Mouse (Mus musculus) midbrain, embryonic 12.5 days (tissue): ENCODE data around the gene Rasgef1b. TPM values are rescaled to one million over a fixed set of nuclear protein-coding genes. Genes with fewer than 3 reads are reported as not detected.
A peak's percentile ranks its signal among the peaks of the same experiment; 100 is the strongest.

Experiments used
- ATAC-seq: fragments of 200-750 bp; cut with Nextera tagmentation; 2 replicates; pipeline ENCODE4 v1.8.0; 2017; ENCODE audit warnings: low read depth, moderate TSS enrichment, moderate library complexity; ENCODE audit not compliant: low FRiP score
- H3K27ac ChIP-seq: fragments of 300-500 bp; sonication (generic); replicated peaks from 2 replicates; pipeline ENCODE4 v1.5.1; 2016; ENCODE audit warnings: mild to moderate bottlenecking
- H3K27me3 ChIP-seq: fragments of 300-500 bp; sonication (generic); 2 replicates; pipeline ENCODE4 v1.6.1; 2016; ENCODE audit warnings: mild to moderate bottlenecking
- H3K36me3 ChIP-seq: fragments of 300-500 bp; sonication (generic); 2 replicates; pipeline ENCODE4 v1.6.1; 2016
- H3K4me1 ChIP-seq: fragments of 300-500 bp; sonication (generic); 2 replicates; pipeline ENCODE4 v1.6.1; 2016
- H3K4me2 ChIP-seq: fragments of 300-500 bp; sonication (generic); replicated peaks from 2 replicates; pipeline ENCODE4 v1.6.1; 2016; ENCODE audit warnings: mild to moderate bottlenecking, moderate library complexity
- H3K4me3 ChIP-seq: fragments of 300-500 bp; sonication (generic); 2 replicates; pipeline ENCODE4 v1.5.1; 2016; ENCODE audit warnings: mild to moderate bottlenecking
- H3K9ac ChIP-seq: fragments of 300-500 bp; sonication (generic); replicated peaks from 2 replicates; pipeline ENCODE4 v1.6.1; 2016; ENCODE audit warnings: mild to moderate bottlenecking, moderate library complexity
- H3K9me3 ChIP-seq: fragments of 300-500 bp; sonication (generic); 2 replicates; pipeline ENCODE4 v1.6.1; 2016; ENCODE audit warnings: mild to moderate bottlenecking
- WGBS: fragments of 180-500 bp; shearing (Covaris S2); methylation state at CpG from one replicate; pipeline ENCODE4 v1.1.7; 2016; 5-methylcytosine and 5-hydroxymethylcytosine counted together
- polyA plus RNA-seq: library from polyadenylated mRNA; unstranded; fragments of >200 nt; fragmentation: Nextera tagmentation; extraction: Ambion mirVana; gene quantifications from 2 replicates; pipeline ENCODE4 v1.2.1, GENCODE M21; 2016

Gene Rasgef1b
- polyA plus RNA-seq, 1 experiment from 2014 or later: 41.9 TPM

- Histone ChIP-seq H3K27me3 (peaks cover 94% of the 10 kb centered on the region), H3K4me2 (no peak overlapping the region)
- no peak for ATAC-seq
Observed at GRCm38 (mm10) chr5:99386246-99386845, 342.5 kb downstream of the Rasgef1b start.

GRCm38 (mm10) chr5:99385737-99386136 is 343.1 kb downstream of the Rasgef1b start:
- no peak for ATAC-seq
- Histone ChIP-seq H3K9me3 (no peaks in the 10 kb centered on the region), H3K27ac (no peak overlapping the region), H3K4me1 (peaks cover 21% of the 10 kb centered on the region), H3K36me3 (no peaks in the 10 kb centered on the region), H3K9ac (no peak overlapping the region), H3K27me3 (peaks cover 91% of the 10 kb centered on the region), H3K4me3 (no peak overlapping the region), H3K4me2 (no peak overlapping the region)
- 33% methylated on average over 8 of the region's 8 CpGs for WGBS

More at GRCm38 (mm10) chr5:99386246-99386845, 342.5 kb downstream of the Rasgef1b start:
- 35% methylated on average over 14 of the region's 14 CpGs for WGBS
- H3K36me3 ChIP-seq: no peaks in the 10 kb centered on the region
- H3K9me3 ChIP-seq: no peaks in the 10 kb centered on the region
- peaks cover 26% of the 10 kb centered on the region for H3K4me1 ChIP-seq
- H3K4me3 ChIP-seq: no peak overlapping the region
- H3K27ac ChIP-seq: no peak overlapping the region
- H3K9ac ChIP-seq: no peak overlapping the region

DNA sequence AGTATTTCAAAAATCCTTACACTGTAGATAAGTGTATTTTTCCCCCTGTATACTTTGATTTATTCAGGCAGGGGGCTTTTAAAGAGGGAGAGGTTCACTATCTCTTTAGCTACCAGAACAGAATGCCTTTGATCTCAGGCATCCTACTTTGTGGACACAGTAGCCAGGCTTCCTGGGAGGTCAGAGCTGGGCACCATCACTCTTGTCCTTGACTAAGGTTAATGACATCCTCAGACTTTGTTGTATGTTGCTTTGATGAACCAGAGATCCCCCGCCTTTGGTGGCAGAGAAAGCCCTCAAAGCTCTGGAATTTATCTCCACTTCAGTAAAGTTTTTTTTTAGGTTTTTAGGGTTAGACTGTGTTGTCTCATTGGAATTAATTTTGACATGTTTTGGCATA is 343.8 kb downstream of the Rasgef1b start:
- Histone ChIP-seq H3K4me2 (no peak overlapping the region), H3K27me3 (peaks cover 91% of the 10 kb centered on the region), H3K9me3 (no peaks in the 10 kb centered on the region), H3K4me1 (peaks cover 21% of the 10 kb centered on the region), H3K27ac (no peak overlapping the region), H3K4me3 (no peak overlapping the region), H3K36me3 (no peaks in the 10 kb centered on the region), H3K9ac (no peak overlapping the region)
- 11% methylated on average over 1 of the region's 1 CpGs for WGBS
- ATAC-seq: no peak

GRCm38 (mm10) chr5:99383783-99384281 is 345.0 kb downstream of the Rasgef1b start:
- no peak for ATAC-seq
- 74% methylated on average over 13 of the region's 13 CpGs for WGBS
- Histone ChIP-seq H3K4me2 (no peak overlapping the region), H3K9me3 (no peaks in the 10 kb centered on the region), H3K9ac (no peak overlapping the region), H3K27me3 (peaks cover 91% of the 10 kb centered on the region), H3K4me1 (peaks cover 25% of the 10 kb centered on the region), H3K4me3 (no peak overlapping the region), H3K27ac (no peak overlapping the region), H3K36me3 (no peaks in the 10 kb centered on the region)

DNA sequence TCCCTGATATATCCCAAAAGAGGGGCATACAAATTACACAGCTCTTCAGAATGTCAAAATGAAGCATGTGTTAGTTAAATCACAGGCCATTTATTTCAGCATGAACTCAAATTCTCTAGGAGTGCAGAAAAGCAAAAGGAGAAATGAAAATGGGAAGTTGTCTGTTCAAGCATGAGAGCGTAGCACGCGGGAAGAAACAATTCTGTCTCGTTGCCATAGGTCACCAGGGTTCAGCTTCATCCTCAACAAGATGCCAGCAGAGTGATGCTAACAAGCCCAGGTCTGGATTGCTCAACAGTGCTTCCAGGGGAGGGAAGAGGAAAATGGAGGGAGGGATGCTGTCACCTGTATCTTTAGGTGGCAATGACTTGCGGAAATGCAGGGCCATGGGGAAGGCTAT is 346.1 kb downstream of the Rasgef1b start:
- WGBS: 78% methylated on average over 5 of the region's 5 CpGs
- H3K4me1 ChIP-seq: peaks cover 30% of the 10 kb centered on the region
- no peak for ATAC-seq
- H3K9me3 ChIP-seq: no peaks in the 10 kb centered on the region
- H3K4me3 ChIP-seq: no peak overlapping the region
- H3K9ac ChIP-seq: no peak overlapping the region
- no peak overlapping the region for H3K27ac ChIP-seq
- no peaks in the 10 kb centered on the region for H3K36me3 ChIP-seq
- H3K4me2 ChIP-seq: no peak overlapping the region
- H3K27me3 ChIP-seq: peaks cover 87% of the 10 kb centered on the region

- no peaks in the 10 kb centered on the region for H3K36me3 ChIP-seq
- H3K9me3 ChIP-seq: no peaks in the 10 kb centered on the region
- H3K4me3 ChIP-seq: no peak overlapping the region
- WGBS: 84% methylated on average over 2 of the region's 2 CpGs
- H3K4me1 ChIP-seq: peaks cover 27% of the 10 kb centered on the region
- no peak overlapping the region for H3K9ac ChIP-seq
- H3K27me3 ChIP-seq: peaks cover 87% of the 10 kb centered on the region
- no peak for ATAC-seq
- H3K27ac ChIP-seq: no peak overlapping the region
- no peak overlapping the region for H3K4me2 ChIP-seq
Observed at GRCm38 (mm10) chr5:99381639-99382038, 347.2 kb downstream of the Rasgef1b start.

GRCm38 (mm10) chr5:99380882-99381281 is 348.0 kb downstream of the Rasgef1b start:
- Histone ChIP-seq H3K9me3 (no peaks in the 10 kb centered on the region), H3K9ac (no peak overlapping the region), H3K27me3 (peaks cover 86% of the 10 kb centered on the region), H3K36me3 (no peaks in the 10 kb centered on the region), H3K4me1 (peaks cover 19% of the 10 kb centered on the region), H3K4me2 (no peak overlapping the region), H3K4me3 (no peak overlapping the region), H3K27ac (no peak overlapping the region)
- WGBS: 88% methylated on average over 9 of the region's 9 CpGs
- no peak for ATAC-seq

DNA sequence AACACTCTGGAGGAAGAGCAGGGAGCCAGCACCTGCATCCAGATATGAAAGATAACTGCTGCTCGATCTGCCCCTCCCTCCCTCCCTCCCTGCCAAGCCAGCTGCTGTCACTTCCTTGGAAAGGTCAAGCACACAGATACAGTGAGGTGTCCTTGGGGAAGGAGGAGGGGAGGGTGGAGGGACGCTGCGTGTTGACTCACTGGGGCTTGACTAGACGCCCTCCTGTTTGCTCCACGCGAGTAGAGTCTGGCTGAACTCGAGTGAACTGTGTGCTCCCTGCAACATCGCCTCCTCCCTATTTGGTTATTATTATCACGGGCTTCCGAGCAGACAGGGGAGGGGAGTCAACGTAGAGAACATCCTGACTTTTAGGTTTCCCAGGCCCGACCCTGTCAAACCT is 348.7 kb downstream of the Rasgef1b start:
- no peak overlapping the region for H3K27ac ChIP-seq
- H3K9me3 ChIP-seq: no peaks in the 10 kb centered on the region
- peaks cover 81% of the 10 kb centered on the region for H3K27me3 ChIP-seq
- 70% methylated on average over 12 of the region's 12 CpGs for WGBS
- H3K4me2 ChIP-seq: no peak overlapping the region
- H3K9ac ChIP-seq: 0 out of 2 replicates have a peak overlapping the region, but pooled peaks have one; percentile 24
- ATAC-seq: no peak
- peaks cover 16% of the 10 kb centered on the region; the same call in 1 of the 2 replicates for H3K4me1 ChIP-seq
- H3K4me3 ChIP-seq: no peak overlapping the region
- H3K36me3 ChIP-seq: no peaks in the 10 kb centered on the region

DNA sequence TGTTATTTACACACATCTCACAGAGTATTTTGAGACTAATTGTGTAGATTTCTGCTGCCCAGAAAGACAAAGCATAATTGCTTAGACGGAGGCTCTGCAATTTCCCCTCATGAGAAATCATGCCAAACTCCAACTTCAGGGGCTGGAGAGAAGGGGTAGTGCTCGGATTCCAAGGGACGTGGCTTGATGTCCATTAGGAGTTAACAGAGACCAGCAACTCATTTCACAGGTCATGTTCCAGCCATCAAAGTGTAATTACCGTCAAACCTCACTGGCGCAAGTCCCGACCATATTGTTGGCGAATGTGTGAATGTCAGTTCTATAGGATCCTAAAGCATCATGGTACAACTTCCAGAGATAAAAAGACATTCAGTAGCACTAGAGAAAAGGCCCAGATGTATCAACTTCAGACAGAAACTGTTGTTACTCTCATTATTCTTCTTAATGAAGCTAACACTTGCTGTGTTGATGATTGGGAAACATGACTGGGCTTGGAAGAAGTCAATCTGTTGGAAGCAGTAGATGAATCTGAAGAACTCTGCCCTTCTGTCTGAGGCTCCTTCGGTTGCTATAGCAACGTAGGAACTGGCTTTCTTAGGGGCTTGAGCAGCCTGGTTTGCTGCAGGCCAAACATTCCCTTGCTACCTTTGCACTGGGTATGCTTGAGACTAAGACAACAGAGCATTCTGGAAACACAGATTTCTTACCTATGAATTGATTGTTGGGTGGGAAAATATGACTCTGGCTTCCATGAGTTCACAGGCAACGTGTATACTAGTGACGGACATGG is 350.2 kb downstream of the Rasgef1b start:
- WGBS: 77% methylated on average over 11 of the region's 11 CpGs
- Histone ChIP-seq H3K4me3 (no peak overlapping the region), H3K4me1 (peaks cover 9% of the 10 kb centered on the region; the same call in 1 of the 2 replicates), H3K4me2 (no peak overlapping the region), H3K9ac (no peak overlapping the region), H3K27ac (no peak overlapping the region), H3K9me3 (no peaks in the 10 kb centered on the region), H3K36me3 (no peaks in the 10 kb centered on the region), H3K27me3 (peaks cover 70% of the 10 kb centered on the region)
- no peak for ATAC-seq

DNA sequence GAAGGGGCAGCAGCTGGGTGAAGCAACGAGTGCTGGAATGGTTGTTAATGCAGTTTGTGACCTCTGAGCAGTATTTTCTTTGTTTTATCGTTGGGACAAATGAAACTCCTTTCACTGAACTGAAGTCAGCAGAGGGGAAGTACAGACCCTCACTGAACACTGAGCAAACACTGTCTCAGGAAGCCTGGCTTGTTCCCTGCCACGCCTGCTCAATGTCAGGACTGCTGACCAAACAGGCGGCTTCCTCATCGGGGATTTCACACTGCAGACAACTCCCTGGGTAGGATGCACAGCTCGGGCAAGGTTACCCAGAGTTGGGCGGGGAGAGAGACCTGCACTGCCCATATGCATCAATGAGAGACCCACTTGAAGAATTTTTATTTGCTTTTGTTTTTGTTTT is 353.1 kb downstream of the Rasgef1b start:
- H3K9me3 ChIP-seq: no peaks in the 10 kb centered on the region
- H3K27ac ChIP-seq: no peak overlapping the region
- no peak for ATAC-seq
- H3K4me2 ChIP-seq: no peak overlapping the region
- no peaks in the 10 kb centered on the region for H3K36me3 ChIP-seq
- 81% methylated on average over 7 of the region's 7 CpGs for WGBS
- peaks cover 57% of the 10 kb centered on the region for H3K27me3 ChIP-seq
- H3K9ac ChIP-seq: no peak overlapping the region
- peaks cover 9% of the 10 kb centered on the region; the same call in 1 of the 2 replicates for H3K4me1 ChIP-seq
- no peak overlapping the region for H3K4me3 ChIP-seq

DNA sequence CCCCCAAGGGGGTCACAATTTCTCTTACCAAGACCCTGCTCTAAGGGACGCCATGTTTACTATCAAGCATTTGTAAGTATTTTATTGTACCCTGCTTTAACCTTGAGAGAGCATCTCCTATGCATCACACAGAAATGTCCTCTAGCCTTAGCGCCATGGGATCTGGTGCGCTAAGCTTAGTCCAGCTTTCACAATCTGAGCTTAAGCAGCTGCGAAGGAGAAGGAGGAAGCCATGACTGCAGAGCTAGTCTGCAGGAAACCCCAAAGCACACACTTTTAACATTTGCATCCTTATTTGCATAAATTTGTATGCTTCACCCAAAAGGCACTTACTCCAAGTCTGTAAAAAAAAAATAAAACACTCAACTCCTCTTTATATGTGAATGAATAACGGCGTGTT is 354.4 kb downstream of the Rasgef1b start:
- Histone ChIP-seq H3K4me3 (no peak overlapping the region), H3K9ac (no peak overlapping the region), H3K36me3 (no peaks in the 10 kb centered on the region), H3K9me3 (no peaks in the 10 kb centered on the region), H3K4me1 (peaks cover 8% of the 10 kb centered on the region; the same call in 1 of the 2 replicates), H3K27me3 (peaks cover 44% of the 10 kb centered on the region), H3K4me2 (no peak overlapping the region), H3K27ac (no peak overlapping the region)
- ATAC-seq: no peak
- WGBS: 90% methylated on average over 6 of the region's 6 CpGs

GRCm38 (mm10) chr5:99373570-99374151 is 355.2 kb downstream of the Rasgef1b start:
- Histone ChIP-seq H3K27me3 (peaks cover 37% of the 10 kb centered on the region), H3K4me3 (no peak overlapping the region)
- 77% methylated on average over 8 of the region's 8 CpGs for WGBS

More at GRCm38 (mm10) chr5:99373570-99374151, 355.2 kb downstream of the Rasgef1b start:
- H3K4me2 ChIP-seq: no peak overlapping the region
- H3K36me3 ChIP-seq: no peaks in the 10 kb centered on the region
- no peak overlapping the region for H3K27ac ChIP-seq
- ATAC-seq: no peak
- no peak overlapping the region for H3K9ac ChIP-seq
- peaks cover 5% of the 10 kb centered on the region; the same call in 1 of the 2 replicates for H3K4me1 ChIP-seq
- no peaks in the 10 kb centered on the region for H3K9me3 ChIP-seq
